Mouse (Mus musculus) bone marrow, adult 2 months (tissue): ENCODE data around the gene Bmp2k.

Experiments used
- CTCF ChIP-seq: fragments of 200-500 bp; IDR thresholded peaks from 2 replicates; pipeline ENCODE4 v1.5.1; 2011; ENCODE audit warnings: low read length, control low read depth; ENCODE audit not compliant: control insufficient read depth, insufficient read depth
- POLR2A ChIP-seq: fragments of 200-500 bp; IDR thresholded peaks from 2 replicates; pipeline ENCODE4 v1.6.1; 2011; ENCODE audit warnings: low read depth, mild to moderate bottlenecking, control low read depth, low read length, borderline replicate concordance; ENCODE audit not compliant: control insufficient read depth

GRCm38 (mm10) chr5:96948856-96949527 lies 48.5 kb upstream of the Bmp2k start:
- TF ChIP-seq CTCF (no peak), POLR2A (no peak)
